Mouse (Mus musculus): Measurements from ENCODE around the gene Grin3a. TPM values are rescaled to one million over a fixed set of nuclear protein-coding genes. Genes with fewer than 3 reads are reported as not detected.
A peak's percentile ranks its signal among the peaks of the same experiment; 100 is the strongest.
"Not testable (repeated sequence)": the region's sequence is repeated elsewhere in the genome, so short reads cannot be mapped to it uniquely, and the experiment has no call there.

Gene Grin3a
- polyA plus RNA-seq, 1 experiment from 2014 or later, result 1.7 TPM

DNA sequence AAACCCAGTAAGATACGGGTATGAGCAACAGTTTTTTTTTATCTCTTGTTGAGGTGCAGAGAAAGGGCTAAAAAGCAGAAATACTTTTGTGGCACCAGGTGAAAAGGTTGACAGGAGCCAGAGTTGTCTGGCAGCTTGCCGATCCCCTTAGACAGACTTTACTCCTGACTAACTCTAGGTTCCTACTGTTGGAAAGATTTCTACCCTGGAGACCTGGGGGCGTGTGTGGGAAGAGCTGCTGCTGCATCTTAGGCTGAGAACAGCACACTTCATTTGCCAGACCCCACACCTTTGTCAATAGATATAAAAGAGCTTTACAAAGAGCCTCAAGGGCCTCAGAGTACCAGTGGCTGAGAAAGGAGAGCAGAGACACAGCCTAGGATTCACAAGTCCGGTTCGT is 180.7 kb downstream of the Grin3a start:
- H3K27me3 ChIP-seq, result no peaks in the 10 kb centered on the region
- ATAC-seq (ENCODE audit: low FRiP score), result no peak
- H3K9me3 ChIP-seq, result no peaks in the 10 kb centered on the region
- no peak overlapping the region for H3K9ac ChIP-seq
- peaks cover 22% of the 10 kb centered on the region for H3K36me3 ChIP-seq (replicated peaks)
- no peak overlapping the region for H3K4me3 ChIP-seq (replicated peaks)
- no peak overlapping the region for H3K4me2 ChIP-seq
- no peak overlapping the region for H3K27ac ChIP-seq
- 80% methylated on average over 5 of the region's 5 CpGs for WGBS
- H3K4me1 ChIP-seq, result no peaks in the 10 kb centered on the region

DNA sequence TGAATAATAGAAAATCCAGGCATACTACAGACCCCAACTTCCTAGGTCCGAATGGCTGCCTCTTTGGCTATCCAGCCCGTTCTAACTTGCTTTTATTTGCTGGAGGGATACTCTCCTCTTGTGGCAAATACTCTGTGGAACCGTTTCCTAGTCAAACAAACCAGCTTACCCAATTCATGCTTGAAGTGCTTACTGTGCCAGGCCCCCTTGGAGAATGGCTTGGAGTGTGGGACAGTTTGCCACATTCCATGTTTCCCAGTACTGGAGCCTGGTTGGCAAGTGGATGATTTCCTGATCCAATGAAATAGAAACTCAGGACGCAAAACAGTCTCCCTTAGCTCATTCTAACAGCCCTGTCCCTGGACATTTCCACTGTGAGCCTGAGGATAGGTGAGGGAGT is 183.3 kb downstream of the Grin3a start:
- no peaks in the 10 kb centered on the region for H3K27me3 ChIP-seq
- H3K4me1 ChIP-seq, result no peaks in the 10 kb centered on the region
- no peak overlapping the region for H3K4me2 ChIP-seq
- no peak overlapping the region for H3K9ac ChIP-seq
- no peak overlapping the region for H3K4me3 ChIP-seq (replicated peaks)
- no peak for ATAC-seq (ENCODE audit: low FRiP score)
- peaks cover 36% of the 10 kb centered on the region for H3K36me3 ChIP-seq (replicated peaks)
- 89% methylated on average over 4 of the region's 4 CpGs for WGBS
- no peaks in the 10 kb centered on the region for H3K9me3 ChIP-seq
- no peak overlapping the region for H3K27ac ChIP-seq

DNA sequence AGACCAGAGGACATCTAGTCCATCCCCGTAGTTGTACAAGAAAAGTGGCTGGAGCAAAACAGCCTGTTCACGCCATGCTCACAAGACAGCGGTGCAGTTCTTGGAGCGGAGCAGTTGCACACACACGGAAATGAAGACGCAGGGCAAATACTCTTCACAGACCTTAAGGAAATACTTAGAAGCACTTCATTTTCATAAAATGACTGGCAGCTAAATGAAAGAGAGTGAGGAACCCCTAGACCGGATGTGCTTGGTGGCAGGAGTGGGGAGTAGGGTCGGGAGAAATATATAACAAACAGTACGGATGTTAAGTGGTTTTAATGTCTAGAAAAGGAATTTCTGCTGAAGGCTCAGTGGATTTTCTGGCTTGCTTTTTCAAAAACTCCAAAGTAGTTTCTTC is 183.9 kb downstream of the Grin3a start:
- no peak overlapping the region for H3K27ac ChIP-seq
- H3K36me3 ChIP-seq (replicated peaks), result peaks cover 38% of the 10 kb centered on the region
- ATAC-seq (ENCODE audit: low FRiP score), result no peak

GRCm38 (mm10) chr4:49659421-49659820 is 186.1 kb downstream of the Grin3a start:
- WGBS, result 88% methylated on average over 1 of the region's 1 CpGs

More for the DNA sequence above, 183.9 kb downstream of the Grin3a start:
- H3K27me3 ChIP-seq, result no peaks in the 10 kb centered on the region
- no peak overlapping the region for H3K4me3 ChIP-seq (replicated peaks)
- WGBS, result 97% methylated on average over 9 of the region's 9 CpGs
- no peak overlapping the region for H3K4me2 ChIP-seq
- no peak overlapping the region for H3K9ac ChIP-seq
- H3K9me3 ChIP-seq, result no peaks in the 10 kb centered on the region
- no peaks in the 10 kb centered on the region for H3K4me1 ChIP-seq

DNA sequence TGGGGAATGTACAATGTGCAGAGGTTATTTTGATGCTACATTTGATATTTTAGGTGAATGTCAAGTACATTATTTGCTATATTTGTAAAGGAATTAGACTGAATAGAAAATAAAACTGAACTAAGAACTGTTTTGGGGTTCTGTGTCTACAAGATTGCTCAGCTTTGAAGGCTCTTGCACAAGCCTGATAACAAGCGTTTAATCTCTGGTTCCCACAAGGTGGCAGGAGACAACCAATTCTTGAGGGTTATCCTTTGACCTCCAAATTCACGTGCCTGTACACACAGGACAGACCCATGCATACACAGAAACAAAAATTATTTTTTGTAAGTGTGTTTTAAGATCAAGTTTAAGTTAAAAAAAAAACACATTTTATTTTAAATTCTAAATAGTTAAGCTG is 205.6 kb downstream of the Grin3a start:
- Histone ChIP-seq H3K36me3 (replicated peaks) (peaks cover 74% of the 10 kb centered on the region), H3K9me3 (no peaks in the 10 kb centered on the region), H3K9ac (no peak overlapping the region), H3K27ac (no peak overlapping the region), H3K4me1 (no peaks in the 10 kb centered on the region), H3K4me3 (replicated peaks) (no peak overlapping the region), H3K27me3 (no peaks in the 10 kb centered on the region), H3K4me2 (no peak overlapping the region)
- 84% methylated on average over 2 of the region's 2 CpGs for WGBS
- ATAC-seq (ENCODE audit: low FRiP score), result no peak

More at GRCm38 (mm10) chr4:49659421-49659820, 186.1 kb downstream of the Grin3a start:
- Histone ChIP-seq H3K9ac (no peak overlapping the region), H3K27ac (no peak overlapping the region), H3K4me2 (no peak overlapping the region), H3K4me1 (no peaks in the 10 kb centered on the region), H3K4me3 (replicated peaks) (no peak overlapping the region), H3K27me3 (no peaks in the 10 kb centered on the region), H3K36me3 (replicated peaks) (peaks cover 55% of the 10 kb centered on the region), H3K9me3 (no peaks in the 10 kb centered on the region)
- ATAC-seq (ENCODE audit: low FRiP score), result no peak

DNA sequence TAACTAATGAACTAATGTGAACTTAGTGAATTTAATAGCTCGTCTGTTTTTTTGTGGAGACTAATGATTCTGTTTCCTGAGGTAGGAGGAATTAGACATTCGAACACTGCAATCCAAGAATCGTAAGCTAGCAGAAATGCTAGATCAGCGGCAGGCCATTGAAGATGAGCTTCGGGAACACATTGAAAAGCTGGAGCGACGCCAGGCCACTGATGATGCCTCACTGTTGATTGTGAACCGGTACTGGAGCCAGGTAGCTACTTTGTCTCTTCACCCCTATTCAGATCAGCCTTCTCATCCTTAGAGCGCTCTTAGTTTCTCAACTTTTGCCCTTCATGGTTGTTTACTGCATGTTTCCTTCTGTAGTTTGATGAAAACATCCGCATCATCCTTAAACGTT is 207.7 kb downstream of the Grin3a start:
- H3K4me1 ChIP-seq, result peaks cover 6% of the 10 kb centered on the region
- peaks cover 66% of the 10 kb centered on the region for H3K36me3 ChIP-seq (replicated peaks)
- no peak for ATAC-seq (ENCODE audit: low FRiP score)
- H3K27me3 ChIP-seq, result no peaks in the 10 kb centered on the region
- H3K27ac ChIP-seq, result no peak overlapping the region
- no peak overlapping the region for H3K4me3 ChIP-seq (replicated peaks)
- 96% methylated on average over 11 of the region's 11 CpGs for WGBS
- no peaks in the 10 kb centered on the region for H3K9me3 ChIP-seq
- no peak overlapping the region for H3K4me2 ChIP-seq
- H3K9ac ChIP-seq, result no peak overlapping the region

- peak overlapping the region; percentile 78 for H3K4me2 ChIP-seq
- peak overlapping the region; percentile 85 for H3K9ac ChIP-seq
- no peak for ATAC-seq (ENCODE audit: low FRiP score)
- H3K36me3 ChIP-seq (replicated peaks), result peaks cover 29% of the 10 kb centered on the region
- no peaks in the 10 kb centered on the region for H3K27me3 ChIP-seq
- H3K9me3 ChIP-seq, result no peaks in the 10 kb centered on the region
- peak overlapping the region; percentile 89 for H3K27ac ChIP-seq
- under 1% methylated on average over 30 of the region's 30 CpGs for WGBS
- peak overlapping the region; percentile 80 for H3K4me3 ChIP-seq (replicated peaks)
- peaks cover 9% of the 10 kb centered on the region for H3K4me1 ChIP-seq
Observed at GRCm38 (mm10) chr4:49632139-49632481, 213.4 kb downstream of the Grin3a start.

DNA sequence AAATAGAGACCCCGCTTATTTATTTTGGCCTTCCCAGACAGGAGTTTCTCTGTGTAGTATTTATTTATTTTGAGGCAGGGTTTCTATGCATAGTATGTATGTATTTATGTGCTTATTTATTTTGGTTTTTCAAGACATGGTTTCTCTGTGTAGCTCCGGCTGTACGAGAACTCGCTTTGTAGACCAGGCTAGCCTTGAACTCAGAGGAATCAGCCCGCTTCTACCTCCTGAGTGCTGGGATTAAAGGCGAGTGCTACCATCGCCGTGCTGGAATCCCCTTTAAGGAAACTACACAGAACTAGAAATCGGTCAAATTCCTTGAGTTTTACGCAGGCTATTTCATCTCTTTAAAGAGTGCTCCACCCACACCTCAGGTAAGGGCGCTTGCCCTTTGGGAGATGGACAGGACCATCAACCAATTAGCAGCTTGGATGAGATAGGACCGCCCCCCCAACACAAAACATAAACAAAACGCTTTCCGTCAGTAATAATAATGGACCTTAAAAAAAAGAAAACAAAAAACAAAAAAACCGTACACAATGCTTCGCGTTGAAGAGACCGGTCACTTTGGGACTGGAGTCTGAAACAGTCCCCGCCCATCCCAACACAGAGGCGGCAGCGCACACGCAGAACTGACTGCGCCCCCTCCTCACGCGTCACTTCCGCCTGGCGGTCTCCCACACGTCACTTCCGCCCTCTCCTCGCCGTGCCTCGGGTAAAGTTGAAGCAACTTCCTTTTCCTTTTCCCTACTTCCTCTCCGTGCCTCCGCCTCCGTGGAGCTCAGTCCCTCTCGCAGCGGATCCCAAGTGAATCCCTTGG is 214.0 kb downstream of the Grin3a start, which contains the start of gene Rnf20:
Gene Rnf20 (plus strand): TSS at position 688 of the 820 bp plus-strand sequence.
- Histone ChIP-seq H3K4me1 (peaks cover 9% of the 10 kb centered on the region), H3K4me2 (peak within 1 kb of the TSS; percentile 78), H3K9me3 (no peaks in the 10 kb centered on the region), H3K9ac (peak within 1 kb of the TSS; percentile 85), H3K36me3 (replicated peaks) (peaks cover 23% of the 10 kb centered on the region), H3K27me3 (no peaks in the 10 kb centered on the region), H3K4me3 (replicated peaks) (peak within 1 kb of the TSS; percentile 80), H3K27ac (peak within 1 kb of the TSS; percentile 89)
- peak; percentile 98 for ATAC-seq (ENCODE audit: low FRiP score)
- 3% methylated on average over 37 of the region's 37 CpGs for WGBS

GRCm38 (mm10) chr4:49628941-49629340 is 216.6 kb downstream of the Grin3a start:
- 82% methylated on average over 5 of the region's 5 CpGs for WGBS
- H3K9ac ChIP-seq, result no peak overlapping the region

DNA sequence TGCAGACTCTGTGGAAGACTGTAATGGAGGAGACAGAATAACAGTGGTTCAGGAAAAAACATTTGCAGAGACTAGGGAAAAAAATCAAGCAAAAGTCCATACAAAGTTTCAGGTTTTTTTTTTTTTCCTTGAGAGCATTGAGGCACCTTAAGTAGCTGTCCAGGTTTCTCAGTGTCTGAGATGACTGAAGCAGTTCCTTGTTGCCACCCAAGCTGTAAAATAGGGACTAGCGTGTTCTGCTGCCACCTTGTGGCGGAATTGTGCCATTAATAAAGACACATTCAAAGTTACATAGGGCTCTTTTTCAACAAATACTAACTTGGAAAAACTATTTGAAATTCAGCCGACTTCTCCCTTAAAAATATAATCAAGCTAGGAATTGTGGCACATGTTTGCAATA is 218.6 kb downstream of the Grin3a start:
- no peak overlapping the region for H3K4me2 ChIP-seq
- 4% methylated on average over 3 of the region's 3 CpGs for WGBS

More at GRCm38 (mm10) chr4:49628941-49629340, 216.6 kb downstream of the Grin3a start:
- no peak overlapping the region for H3K4me2 ChIP-seq
- no peak overlapping the region for H3K4me3 ChIP-seq (replicated peaks)
- H3K4me1 ChIP-seq, result peaks cover 9% of the 10 kb centered on the region
- no peak for ATAC-seq (ENCODE audit: low FRiP score)
- H3K36me3 ChIP-seq (replicated peaks), result no peaks in the 10 kb centered on the region
- H3K27me3 ChIP-seq, result no peaks in the 10 kb centered on the region
- no peaks in the 10 kb centered on the region for H3K9me3 ChIP-seq
- no peak overlapping the region for H3K27ac ChIP-seq

DNA sequence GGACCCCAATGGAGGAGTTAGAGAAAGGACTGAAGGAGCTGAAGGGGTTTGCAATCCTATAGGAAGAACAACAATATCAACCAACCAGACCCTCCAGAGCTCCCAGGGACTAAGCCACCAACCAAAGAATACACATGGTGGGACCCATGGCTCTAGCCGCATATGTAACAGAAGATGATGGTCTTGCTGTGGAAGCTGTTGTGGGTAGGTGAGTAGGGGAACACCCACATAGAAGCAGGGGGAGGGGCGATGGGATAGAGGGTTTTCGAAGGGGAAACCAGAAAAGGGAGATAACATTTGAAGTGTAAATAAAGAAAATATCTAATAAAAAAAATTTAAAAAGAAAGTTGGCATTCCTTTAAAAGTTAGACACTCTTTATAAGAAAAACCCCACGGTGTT is 220.6 kb downstream of the Grin3a start:
- ATAC-seq (ENCODE audit: low FRiP score), result not testable (repeated sequence)

More for the DNA sequence above, 218.6 kb downstream of the Grin3a start:
- H3K36me3 ChIP-seq (replicated peaks), result no peaks in the 10 kb centered on the region
- no peaks in the 10 kb centered on the region for H3K4me1 ChIP-seq
- H3K4me3 ChIP-seq (replicated peaks), result no peak overlapping the region
- H3K27ac ChIP-seq, result no peak overlapping the region
- no peaks in the 10 kb centered on the region for H3K27me3 ChIP-seq
- no peak overlapping the region for H3K9ac ChIP-seq
- no peak for ATAC-seq (ENCODE audit: low FRiP score)
- no peaks in the 10 kb centered on the region for H3K9me3 ChIP-seq

DNA sequence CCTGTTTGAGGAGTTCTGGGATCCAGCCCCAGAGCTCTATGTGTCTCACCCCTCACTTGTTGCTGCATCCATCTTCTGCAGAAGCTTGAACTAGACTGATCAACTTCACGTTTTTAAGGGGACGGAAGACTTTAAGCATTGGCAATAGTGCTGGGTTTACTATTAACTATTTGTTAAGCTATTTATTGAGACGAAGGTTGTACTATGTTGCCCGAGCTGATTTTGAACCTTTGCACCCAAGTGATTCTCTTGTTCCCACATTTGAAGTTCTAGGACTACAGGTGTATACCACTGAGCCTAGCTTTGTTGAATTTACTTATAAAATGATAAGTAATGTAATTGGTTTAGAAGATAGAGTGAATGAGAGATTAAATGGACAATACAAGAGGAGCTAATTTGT is 221.6 kb downstream of the Grin3a start:
- Histone ChIP-seq H3K4me1 (no peaks in the 10 kb centered on the region), H3K9me3 (no peaks in the 10 kb centered on the region), H3K27ac (no peak overlapping the region), H3K4me3 (replicated peaks) (no peak overlapping the region), H3K9ac (no peak overlapping the region), H3K27me3 (no peaks in the 10 kb centered on the region), H3K36me3 (replicated peaks) (no peaks in the 10 kb centered on the region), H3K4me2 (no peak overlapping the region)
- 88% methylated on average over 4 of the region's 4 CpGs for WGBS
- no peak for ATAC-seq (ENCODE audit: low FRiP score)

More for the DNA sequence above, 220.6 kb downstream of the Grin3a start:
- H3K36me3 ChIP-seq (replicated peaks); H3K4me2 ChIP-seq; H3K27me3 ChIP-seq; H3K9ac ChIP-seq; H3K27ac ChIP-seq; H3K4me1 ChIP-seq; H3K9me3 ChIP-seq; H3K4me3 ChIP-seq (replicated peaks): not testable (repeated sequence)
- WGBS, result 90% methylated on average over 4 of the region's 4 CpGs

GRCm38 (mm10) chr4:49622272-49622671 is 223.3 kb downstream of the Grin3a start:
- H3K27me3 ChIP-seq, result no peaks in the 10 kb centered on the region
- no peak overlapping the region for H3K4me2 ChIP-seq
- no peaks in the 10 kb centered on the region for H3K9me3 ChIP-seq
- H3K27ac ChIP-seq, result no peak overlapping the region
- no peaks in the 10 kb centered on the region for H3K4me1 ChIP-seq
- H3K9ac ChIP-seq, result no peak overlapping the region
- WGBS, result 87% methylated on average over 2 of the region's 2 CpGs
- H3K4me3 ChIP-seq (replicated peaks), result no peak overlapping the region
- ATAC-seq (ENCODE audit: low FRiP score), result no peak
- no peaks in the 10 kb centered on the region for H3K36me3 ChIP-seq (replicated peaks)
